Mouse (Mus musculus): ENCODE measurements around the gene Gm20815. TPM values are rescaled to one million over a fixed set of nuclear protein-coding genes. Genes with fewer than 3 reads are reported as not detected.
"Not testable (repeated sequence)": the region's sequence is repeated elsewhere in the genome, so short reads cannot be mapped to it uniquely, and the experiment has no call there.

Gene Gm20815
- not detected in 2 replicates for polyA plus RNA-seq (2015; fragmentation: Nextera tagmentation; extraction: Ambion mirVana)

DNA sequence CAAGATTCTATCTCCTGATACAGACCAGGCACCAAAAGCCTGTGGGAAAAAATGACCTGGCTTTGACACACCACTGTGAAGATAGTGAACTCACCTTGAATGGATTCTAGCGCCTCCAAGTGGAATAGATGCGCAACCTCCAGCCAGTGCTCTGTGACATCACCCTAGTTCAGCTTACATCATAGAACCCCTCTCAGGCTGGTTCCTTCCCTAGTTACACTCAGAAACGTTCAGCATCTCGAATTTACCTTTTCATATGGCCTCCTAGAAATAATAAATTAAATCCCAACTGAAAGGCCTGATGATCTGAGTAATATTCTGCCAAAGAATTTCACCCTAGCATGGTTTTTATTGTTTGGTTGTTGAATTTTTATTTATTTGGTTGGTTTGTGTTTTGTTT, at the start of gene Gm20815:
Gm20815 (minus strand) TSS at position 101 of the 400 bp plus-strand sequence.
- ATAC-seq; H3K27ac ChIP-seq (ENCODE audit: low read length); H3K9me3 ChIP-seq (ENCODE audit: control insufficient read depth, low read length); H3K36me3 ChIP-seq (ENCODE audit: control insufficient read depth, insufficient read depth); H3K27me3 ChIP-seq (replicated peaks; ENCODE audit: control insufficient read depth, insufficient read depth, low read length); H3K4me1 ChIP-seq (replicated peaks; ENCODE audit: control insufficient read depth, insufficient read depth, low read length); H3K4me3 ChIP-seq (replicated peaks; ENCODE audit: low read length); H3K4me2 ChIP-seq (ENCODE audit: low read length); H3K9ac ChIP-seq (replicated peaks; ENCODE audit: low read depth, low read length): not testable (repeated sequence)
- WGBS, result no CpG with 5 or more reads among the region's 4 CpGs
